Mouse (Mus musculus) limb, embryonic 14.5 days (tissue): ENCODE measurements at regions not wholly inside any gene's neighbourhood (a gene's known extent, or its start where the extent isn't known, plus 50 kb on each side); places are given as distances from the start of the nearest gene placed in this dataset.
A peak's percentile ranks its signal among the peaks of the same experiment; 100 is the strongest.

Experiments used
- ATAC-seq: fragments of 200-750 bp; cut with Nextera tagmentation; 2 replicates; pipeline ENCODE4 v1.8.0; 2017; ENCODE audit warnings: low read depth, moderate number of reproducible peaks, moderate TSS enrichment; ENCODE audit not compliant: low FRiP score
- DNase-seq: peaks from one replicate; pipeline ENCODE4 v3.0.0-alpha.2; 2015; ENCODE audit warnings: low spot score
- H3K27ac ChIP-seq: fragments of 300-500 bp; sonication (generic); replicated peaks from 2 replicates; pipeline ENCODE4 v1.5.1; 2014; ENCODE audit warnings: low read depth, mild to moderate bottlenecking, low read length, moderate library complexity, mixed read lengths
- H3K27me3 ChIP-seq: fragments of 300-500 bp; sonication (generic); 2 replicates; pipeline ENCODE4 v1.6.1; 2014; ENCODE audit warnings: low read length, mixed read lengths; ENCODE audit not compliant: control insufficient read depth, insufficient read depth
- H3K36me3 ChIP-seq: fragments of 300-500 bp; sonication (generic); 2 replicates; pipeline ENCODE4 v1.6.1; 2014; ENCODE audit warnings: mild to moderate bottlenecking, low read length, moderate library complexity, mixed read lengths; ENCODE audit not compliant: control insufficient read depth, insufficient read depth
- H3K4me1 ChIP-seq: fragments of 300-500 bp; sonication (generic); 2 replicates; pipeline ENCODE4 v1.6.1; 2014; ENCODE audit warnings: antibody characterized with exemption, low read length, mixed read lengths; ENCODE audit not compliant: control insufficient read depth, insufficient read depth
- H3K4me2 ChIP-seq: fragments of 300-500 bp; sonication (generic); replicated peaks from 2 replicates; pipeline ENCODE4 v1.6.1; 2014; ENCODE audit warnings: low read depth, mild to moderate bottlenecking, low read length, moderate library complexity; ENCODE audit not compliant: severe bottlenecking
- H3K4me3 ChIP-seq: fragments of 300-500 bp; sonication (generic); replicated peaks from 2 replicates; pipeline ENCODE4 v1.5.1; 2014; ENCODE audit warnings: low read length
- H3K9ac ChIP-seq: fragments of 300-500 bp; sonication (generic); 2 replicates; pipeline ENCODE4 v1.6.1; 2014; ENCODE audit warnings: mild to moderate bottlenecking, low read depth, low read length, moderate library complexity; ENCODE audit not compliant: severe bottlenecking
- H3K9me3 ChIP-seq: fragments of 300-500 bp; sonication (generic); 2 replicates; pipeline ENCODE4 v1.6.1; 2016; ENCODE audit warnings: low read length; ENCODE audit not compliant: control insufficient read depth
- POLR2A ChIP-seq: fragments of 200-500 bp; IDR thresholded peaks from 2 replicates; pipeline ENCODE4 v1.8.0; 2012; ENCODE audit warnings: inconsistent platforms, mild to moderate bottlenecking, moderate library complexity, borderline replicate concordance; ENCODE audit not compliant: insufficient read depth, insufficient read length; ENCODE audit errors: extremely low read depth
- WGBS: fragments of 180-500 bp; shearing (Covaris S2); extraction: QIAGEN DNeasy Blood & Tissue Kit; methylation state at CpG from one replicate; pipeline ENCODE4 v1.1.7; 2014; 5-methylcytosine and 5-hydroxymethylcytosine counted together

- TF ChIP-seq POLR2A: no peak
- H3K4me1 ChIP-seq: no peaks in the 10 kb centered on the region
- no peaks in the 10 kb centered on the region; the same call in 1 of the 2 replicates for H3K9me3 ChIP-seq
- no peak overlapping the region for H3K9ac ChIP-seq
- WGBS: 100% methylated on average over 1 of the region's 1 CpGs
- DNase-seq: no peak
- no peak for ATAC-seq
- H3K27me3 ChIP-seq: no peaks in the 10 kb centered on the region
- H3K4me2 ChIP-seq: no peak overlapping the region
- no peak overlapping the region for H3K4me3 ChIP-seq
- H3K27ac ChIP-seq: no peak overlapping the region
- H3K36me3 ChIP-seq: no peaks in the 10 kb centered on the region
These were observed 65.0 kb upstream of the Pik3cg start for GRCm38 (mm10) chr12:32273474-32273873.

GRCm38 (mm10) chr12:32279861-32280260 is 71.4 kb upstream of the Pik3cg start:
- TF ChIP-seq POLR2A: no peak
- Histone ChIP-seq H3K27ac (no peak overlapping the region), H3K9me3 (no peaks in the 10 kb centered on the region), H3K4me1 (no peaks in the 10 kb centered on the region), H3K9ac (no peak overlapping the region), H3K4me2 (no peak overlapping the region), H3K27me3 (no peaks in the 10 kb centered on the region), H3K4me3 (no peak overlapping the region), H3K36me3 (no peaks in the 10 kb centered on the region)
- 64% methylated on average over 4 of the region's 4 CpGs for WGBS
- DNase-seq: no peak
- ATAC-seq: no peak

GRCm38 (mm10) chr12:32280309-32280708 is 71.8 kb upstream of the Pik3cg start:
- Histone ChIP-seq H3K9me3 (no peaks in the 10 kb centered on the region), H3K4me1 (no peaks in the 10 kb centered on the region), H3K36me3 (no peaks in the 10 kb centered on the region), H3K27ac (no peak overlapping the region), H3K9ac (no peak overlapping the region), H3K4me2 (no peak overlapping the region), H3K4me3 (no peak overlapping the region), H3K27me3 (no peaks in the 10 kb centered on the region)
- no peak for ATAC-seq
- no peak for TF ChIP-seq POLR2A
- 91% methylated on average over 2 of the region's 2 CpGs for WGBS
- no peak for DNase-seq

- Histone ChIP-seq H3K27me3 (no peaks in the 10 kb centered on the region), H3K27ac (no peak overlapping the region), H3K4me2 (no peak overlapping the region), H3K36me3 (no peaks in the 10 kb centered on the region), H3K4me3 (no peak overlapping the region), H3K9ac (no peak overlapping the region), H3K4me1 (no peaks in the 10 kb centered on the region), H3K9me3 (no peaks in the 10 kb centered on the region)
- WGBS: 46% methylated on average over 5 of the region's 5 CpGs
- peak; percentile 25 for DNase-seq
- ATAC-seq: no peak; the same call in 1 of the 2 replicates
- TF ChIP-seq POLR2A: no peak
These were observed 74.1 kb upstream of the Pik3cg start for GRCm38 (mm10) chr12:32282371-32283163.

- Histone ChIP-seq H3K36me3 (no peaks in the 10 kb centered on the region), H3K9me3 (no peaks in the 10 kb centered on the region), H3K27ac (no peak overlapping the region), H3K27me3 (no peaks in the 10 kb centered on the region), H3K4me1 (no peaks in the 10 kb centered on the region), H3K9ac (no peak overlapping the region), H3K4me2 (no peak overlapping the region), H3K4me3 (no peak overlapping the region)
- DNase-seq (no peak), ATAC-seq (no peak)
- TF ChIP-seq POLR2A: no peak
- 51% methylated on average over 2 of the region's 2 CpGs for WGBS
These were observed 76.6 kb upstream of the Pik3cg start for GRCm38 (mm10) chr12:32285039-32285438.
